Mouse (Mus musculus) testis, adult 10 weeks (tissue): ENCODE data around the gene Dll3. TPM values are rescaled to one million over a fixed set of nuclear protein-coding genes. Genes with fewer than 3 reads are reported as not detected.

ENCODE experiments used
- polyA plus RNA-seq: library from polyadenylated mRNA; stranded (reverse); fragments of 350-450 nt; fragmentation: Illumina TruSeq; extraction: RNeasy Lipid Tissue Mini Kit (QIAGEN cat#74804); gene quantifications from one replicate; pipeline ENCODE4 v1.2.3, GENCODE M21; 2014; ENCODE audit warnings: low read depth, low replicate concordance

Dll3 gene
- 22.7 TPM for polyA plus RNA-seq

GRCm38 (mm10) chr7:28301616-28302433 lies at the start of gene Dll3:
Gene Dll3, minus strand, starts transcription at chr7:28302238.

DNA sequence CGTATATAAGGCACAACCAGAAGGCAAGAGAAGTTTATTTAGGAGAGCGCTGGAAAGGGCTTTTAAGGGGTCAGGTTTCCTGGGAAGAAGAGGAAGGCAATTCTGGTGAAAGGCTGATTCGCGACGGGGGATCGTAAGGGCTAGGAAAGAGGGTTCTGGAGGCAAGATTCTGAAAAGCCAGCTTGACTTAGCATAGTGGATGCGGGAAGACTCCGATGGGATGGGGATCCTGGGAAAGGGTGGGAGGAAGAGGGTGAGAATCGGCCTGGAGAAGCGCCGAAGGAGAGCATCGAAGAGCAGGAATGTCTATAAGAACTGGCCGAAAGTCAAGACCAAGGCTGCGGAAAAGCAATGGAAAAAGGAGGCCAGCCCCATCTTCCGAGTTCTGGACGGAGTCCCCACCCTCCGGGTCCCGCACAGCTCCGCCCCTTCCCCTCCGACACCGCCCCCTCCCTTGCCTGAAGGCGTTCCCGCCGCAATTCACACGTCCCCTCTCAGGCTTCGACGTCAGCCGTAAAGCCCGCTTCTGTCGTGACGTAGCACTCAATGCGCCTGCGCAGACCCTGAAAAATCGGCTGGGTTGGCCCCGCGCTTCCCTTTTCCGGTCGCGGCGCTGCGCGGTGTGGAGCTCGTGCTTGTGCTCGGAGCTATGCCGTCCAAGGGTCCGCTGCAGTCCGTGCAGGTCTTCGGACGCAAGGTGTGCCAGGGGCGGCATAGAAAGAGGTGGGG lies 48.3 kb upstream of the Dll3 start, which contains the start of gene Rps16:
Gene Rps16 (plus strand): TSS at position 498 of the 729 bp plus-strand sequence.

DNA sequence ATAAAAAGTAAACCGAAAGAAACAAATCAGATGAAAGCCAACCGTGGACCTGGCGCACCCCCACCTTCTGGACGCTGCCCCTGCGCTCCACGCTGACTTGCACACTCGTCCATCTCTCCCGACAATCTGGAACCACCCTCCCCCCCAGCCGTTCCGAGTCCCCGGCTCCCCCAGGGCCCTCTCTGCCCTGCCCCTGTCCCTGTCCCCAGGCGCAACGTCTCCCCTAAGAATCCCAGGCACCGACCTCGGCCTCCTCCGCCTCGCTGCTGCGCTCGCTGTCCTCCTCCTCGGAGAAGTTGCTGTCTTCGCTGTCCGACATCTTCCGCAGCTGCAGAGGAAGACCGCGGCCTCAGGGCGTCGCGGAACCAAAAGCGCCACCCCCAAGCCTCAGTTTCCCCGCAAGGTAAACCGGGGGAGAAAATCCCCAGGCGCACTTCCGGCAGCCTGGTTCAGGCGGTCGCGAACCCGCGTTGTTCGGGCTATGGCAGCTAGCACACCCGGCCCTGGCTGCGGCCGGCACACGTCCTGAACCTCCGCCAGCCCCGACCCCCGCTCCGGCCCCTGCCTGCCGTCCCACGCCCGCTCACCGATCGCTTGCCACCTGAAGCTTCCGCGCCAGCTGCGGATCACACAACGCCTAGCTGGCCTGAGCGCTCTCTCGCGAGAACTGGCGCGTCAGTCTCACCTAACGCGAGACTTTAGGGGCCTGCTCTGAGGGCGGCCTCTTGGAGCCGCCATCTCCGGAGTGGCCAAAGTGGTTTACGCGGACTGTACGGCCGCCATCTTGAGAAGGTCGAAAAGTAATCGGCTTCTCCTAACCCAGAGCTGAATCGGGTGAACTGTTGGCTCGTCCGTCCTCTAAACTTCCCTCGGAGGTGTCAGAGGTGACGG lies 36.3 kb upstream of the Dll3 start, which contains the start of gene Supt5:
Gene Supt5 (minus strand): TSS at position 639 of the 891 bp plus-strand sequence.

GRCm38 (mm10) chr7:28311926-28312543 lies 10.0 kb upstream of the Dll3 start, which contains the start of gene Timm50:
Gene Timm50, minus strand, starts transcription at chr7:28312072.

DNA sequence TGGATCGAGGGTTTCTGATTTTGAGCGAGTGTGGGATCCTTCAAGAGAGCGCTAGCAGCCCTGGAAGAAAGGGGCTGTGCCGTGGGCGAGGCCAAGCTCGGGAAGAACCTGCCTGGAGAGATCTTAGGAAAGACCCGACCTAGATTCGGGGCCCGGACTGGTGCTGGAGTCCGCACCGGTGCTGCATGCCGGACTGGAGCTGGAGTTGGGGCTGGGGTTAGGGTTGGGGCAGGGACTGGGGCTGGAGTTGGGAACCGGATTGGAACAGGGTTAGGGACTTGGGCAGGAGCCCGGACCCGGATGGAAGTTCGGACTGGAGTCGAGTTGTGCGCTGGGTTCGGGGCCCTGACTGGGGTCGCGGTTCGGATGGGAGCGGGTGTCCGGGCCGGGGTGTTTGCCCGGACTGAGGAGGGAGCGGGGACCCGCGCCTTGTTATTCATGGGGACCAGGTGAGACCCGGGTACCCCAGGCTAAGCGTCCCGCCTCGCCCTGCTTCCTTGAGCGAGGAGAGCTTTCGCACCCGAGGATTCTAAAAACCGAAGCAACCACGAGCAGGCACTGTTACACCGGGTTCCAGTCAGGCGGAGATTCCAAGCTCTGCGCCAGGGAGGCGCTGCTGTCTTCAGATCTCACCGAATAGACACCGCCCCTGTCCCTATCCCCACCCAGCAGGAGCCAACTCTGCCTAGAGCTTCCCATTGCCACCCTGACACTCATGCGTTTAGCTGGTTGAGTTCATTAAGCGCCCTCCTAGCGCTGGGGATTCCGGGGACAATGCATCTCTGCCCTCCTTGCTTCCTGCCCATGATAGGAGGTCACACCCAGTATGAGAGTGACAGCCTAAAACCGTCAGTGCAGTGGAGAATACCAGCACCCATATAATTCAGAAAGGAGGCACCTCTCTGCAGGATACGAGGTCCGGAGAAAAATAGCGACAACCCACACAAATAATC lies 11.1 kb downstream of the Dll3 start, which contains the start of gene Selenov:
Gene Selenov (minus strand): TSS at position 549 of the 953 bp plus-strand sequence.

GRCm38 (mm10) chr7:28277615-28278278 lies 24.3 kb downstream of the Dll3 start, which contains the start of gene Eid2b:
Gene Eid2b, plus strand, starts transcription at chr7:28277739.

DNA sequence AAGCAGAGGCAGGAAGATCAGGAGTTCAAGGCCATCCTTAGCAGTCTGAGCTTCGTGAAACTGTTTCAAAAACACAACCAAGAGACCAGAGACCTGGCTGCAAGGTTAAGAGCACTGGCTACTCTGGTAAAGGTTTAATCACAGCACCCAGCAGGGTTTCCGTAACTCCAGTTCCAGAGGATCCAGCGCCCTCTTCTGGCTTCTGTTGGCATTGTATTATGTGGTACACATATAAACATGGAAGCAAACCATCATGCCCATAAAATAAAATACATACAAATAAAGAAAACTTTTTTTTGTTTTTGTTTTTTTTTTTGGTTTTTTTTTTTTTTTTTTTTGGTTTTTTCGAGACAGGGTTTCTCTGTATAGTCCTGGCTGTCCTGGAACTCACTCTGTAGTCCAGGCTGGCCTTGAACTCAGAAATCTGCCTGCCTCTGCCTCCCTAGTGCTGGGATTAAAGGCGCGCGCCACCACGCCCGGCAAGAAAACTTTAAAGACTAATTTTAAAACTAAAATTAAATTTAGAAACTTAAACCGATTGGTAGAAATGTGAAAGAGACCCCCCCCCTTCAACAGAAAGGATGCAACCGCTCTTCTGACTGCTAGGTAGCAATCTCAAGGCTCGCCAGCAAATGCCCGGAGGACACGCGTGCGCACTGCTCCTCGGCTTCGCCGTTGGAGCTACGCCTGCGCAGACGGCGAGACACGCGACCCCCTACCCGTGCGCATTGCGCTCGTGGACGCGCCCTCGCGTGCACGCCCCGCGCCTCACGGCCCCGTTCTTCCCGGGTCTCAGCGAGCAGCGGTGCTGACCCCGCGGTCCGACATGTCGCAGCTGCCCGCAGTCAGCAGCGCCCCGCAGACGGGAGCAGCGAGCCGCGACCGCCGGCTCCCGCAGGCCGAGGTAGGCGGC lies 34.7 kb downstream of the Dll3 start, which contains the start of gene Eid2:
Gene Eid2 (plus strand): TSS at position 753 of the 913 bp plus-strand sequence.

Other genes with a start within 250 kb of the Dll3 start
- gene Fcgbp, start 231.0 kb downstream of the Dll3 start, polyA plus RNA-seq: not detected
- not detected for gene 9530053A07Rik, start 172.8 kb downstream of the Dll3 start, polyA plus RNA-seq
- gene Fbl, start 132.5 kb downstream of the Dll3 start, polyA plus RNA-seq: 9.1 TPM
- gene Dyrk1b, start 122.8 kb downstream of the Dll3 start, polyA plus RNA-seq: 15.4 TPM
- 10.0 TPM for gene Eid2, start 34.4 kb downstream of the Dll3 start, polyA plus RNA-seq
- gene Eid2b, start 24.5 kb downstream of the Dll3 start, polyA plus RNA-seq: 3.7 TPM
- 80.2 TPM for gene Selenov, start 11.1 kb downstream of the Dll3 start, polyA plus RNA-seq
- 3.6 TPM for gene Timm50, start 9.8 kb upstream of the Dll3 start, polyA plus RNA-seq
- gene Supt5, start 36.5 kb upstream of the Dll3 start, polyA plus RNA-seq: 65.4 TPM
- 59.3 TPM for gene Rps16, start 48.4 kb upstream of the Dll3 start, polyA plus RNA-seq
- gene Plekhg2, start 70.4 kb upstream of the Dll3 start, polyA plus RNA-seq: 3.4 TPM
- 2.6 TPM for gene Zfp36, start 78.0 kb upstream of the Dll3 start, polyA plus RNA-seq
- gene Med29, start 90.5 kb upstream of the Dll3 start, polyA plus RNA-seq: 3.9 TPM
- gene Paf1, start 90.7 kb upstream of the Dll3 start, polyA plus RNA-seq: 70.3 TPM
- gene Gmfg, start 135.2 kb upstream of the Dll3 start, polyA plus RNA-seq: 5.2 TPM
- gene Lrfn1, start 149.7 kb upstream of the Dll3 start, polyA plus RNA-seq: not detected
- not detected for gene Ifnl2, start 208.2 kb upstream of the Dll3 start, polyA plus RNA-seq
- gene Ifnl3, start 220.6 kb upstream of the Dll3 start, polyA plus RNA-seq: not detected
- gene Sycn, start 238.6 kb upstream of the Dll3 start, polyA plus RNA-seq: not detected
- gene Nccrp1, start 245.0 kb upstream of the Dll3 start, polyA plus RNA-seq: not detected